Mouse (Mus musculus): ENCODE data around the gene Zfp72.
A peak's percentile ranks its signal among the peaks of the same experiment; 100 is the strongest.

Zfp72 gene

DNA sequence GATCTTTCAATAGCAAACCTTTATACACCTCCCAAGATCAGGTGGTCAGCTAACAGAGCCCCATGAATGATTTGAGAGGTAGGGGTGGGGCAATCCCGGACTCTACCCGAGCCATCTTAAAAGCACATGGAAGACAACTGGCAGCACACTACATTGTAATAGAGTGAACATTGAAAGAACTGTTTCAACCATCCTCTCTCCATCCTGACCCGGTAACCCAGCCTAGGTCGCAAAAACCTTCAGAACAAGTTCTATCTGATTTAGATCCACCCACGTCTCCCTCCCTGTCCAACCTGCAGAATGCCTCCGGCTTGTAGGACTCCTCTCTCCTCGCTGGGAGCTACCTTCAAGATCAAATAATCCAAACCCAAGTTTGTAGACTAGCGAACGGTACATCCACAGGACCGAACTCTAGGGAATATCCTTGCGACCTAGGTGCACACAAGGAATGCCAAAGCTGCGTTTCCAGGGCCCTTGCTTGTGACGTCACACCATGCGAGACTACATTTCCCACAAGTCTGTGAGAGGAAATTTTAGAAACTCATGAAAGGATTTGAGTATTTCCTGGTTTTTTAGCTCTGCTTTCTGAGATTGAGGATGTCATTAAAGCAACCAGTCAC lies at the start of gene Zfp72:
Gene Zfp72, minus strand, starts transcription at position 466 of the 620 bp plus-strand sequence.
- peak; percentile 76 for DNase-seq (ENCODE audit: low read depth, low spot score)

DNA sequence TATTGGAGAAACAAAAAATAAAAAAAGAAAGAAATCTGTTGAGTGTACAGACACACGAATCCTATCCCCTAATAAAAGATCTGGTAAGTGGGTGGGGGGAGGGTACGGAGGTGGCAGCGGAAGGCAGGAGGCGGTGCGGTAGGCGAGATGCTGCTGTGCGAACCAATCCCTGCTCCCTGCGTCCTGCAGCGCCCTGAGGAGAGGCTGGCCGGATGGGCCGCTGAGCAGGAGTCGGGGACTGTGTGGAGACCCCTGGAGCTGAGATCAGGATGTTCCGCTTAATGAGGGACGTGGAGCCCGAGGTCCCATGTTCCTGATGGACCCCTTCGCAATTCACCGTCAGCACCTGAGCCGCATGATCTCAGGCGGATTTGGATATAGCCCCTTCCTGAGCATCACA lies 49.3 kb upstream of the Zfp72 start:
- no peak for DNase-seq (ENCODE audit: low read depth, low spot score)

DNA sequence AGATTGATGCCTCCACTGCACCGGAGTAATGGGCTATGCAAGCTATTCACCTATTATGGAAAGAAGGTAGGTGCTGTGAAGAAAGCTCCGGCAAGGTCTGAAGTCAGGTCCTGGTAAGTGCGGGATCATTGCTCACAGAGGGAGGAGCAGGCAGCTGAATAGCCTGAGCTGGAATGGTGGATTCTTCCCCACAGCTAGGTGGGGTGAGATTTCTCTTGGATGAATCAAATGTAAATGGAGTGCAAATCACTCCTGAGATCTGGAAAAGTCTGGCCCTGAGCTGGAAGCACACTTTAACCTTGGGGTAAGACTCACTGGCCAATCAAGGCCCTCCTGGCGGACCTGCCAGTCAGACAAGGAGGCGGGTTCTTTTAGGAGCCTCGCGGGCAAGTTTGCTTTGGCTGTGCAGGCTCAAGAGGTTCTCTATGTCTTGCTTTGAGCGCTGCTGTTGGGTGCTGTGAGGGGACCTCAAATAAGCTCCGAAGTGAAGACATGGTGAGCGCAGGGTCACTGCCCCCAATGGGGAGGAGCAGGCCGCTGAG lies 8.7 kb upstream of the Zfp72 start, which contains the start of gene Ftl1-ps1:
Gene Ftl1-ps1, plus strand, starts transcription at position 397 of the 542 bp plus-strand sequence.
- no peak for DNase-seq (ENCODE audit: low read depth, low spot score)

DNA sequence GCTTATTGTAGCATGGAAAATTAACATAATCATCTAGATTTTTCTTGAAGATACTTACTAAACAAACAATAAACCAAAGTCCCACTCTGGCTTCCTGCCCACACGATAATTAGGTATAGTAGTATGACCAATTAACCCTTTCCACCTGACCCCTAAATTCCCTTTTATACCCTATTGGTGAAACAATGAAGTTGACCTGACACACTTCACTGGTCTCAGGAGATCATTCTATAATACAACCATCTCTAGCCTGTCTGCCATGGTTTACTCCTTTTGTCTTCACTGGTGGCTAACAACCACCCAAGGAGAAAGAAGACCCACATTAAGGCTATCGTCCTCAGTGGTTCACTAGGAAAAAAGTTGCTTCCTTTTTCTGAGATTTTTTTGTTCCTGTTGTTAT lies 520 bp upstream of the Zfp72 start:
- no peak for DNase-seq (ENCODE audit: low read depth, low spot score)

DNA sequence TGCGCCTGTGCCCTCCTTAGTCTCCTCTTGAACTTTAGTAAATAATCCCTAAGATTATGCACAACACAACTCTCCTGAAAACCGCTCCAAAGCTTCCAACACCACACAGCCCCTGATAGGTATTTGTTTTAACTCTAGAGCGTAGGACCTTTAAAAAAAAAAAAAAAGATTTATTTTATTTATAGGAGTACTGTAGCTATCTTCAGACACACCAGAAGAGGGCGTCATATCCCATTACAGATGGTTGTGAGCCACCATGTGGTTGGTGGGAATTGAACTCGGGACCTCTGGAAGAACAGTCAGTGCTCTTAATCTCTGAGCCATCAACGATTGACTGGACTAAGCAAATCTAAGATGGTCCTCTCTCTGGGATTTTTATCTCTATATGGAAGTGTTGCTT lies 906 bp downstream of the Zfp72 start:
- DNase-seq (ENCODE audit: low read depth, low spot score) = no peak

DNA sequence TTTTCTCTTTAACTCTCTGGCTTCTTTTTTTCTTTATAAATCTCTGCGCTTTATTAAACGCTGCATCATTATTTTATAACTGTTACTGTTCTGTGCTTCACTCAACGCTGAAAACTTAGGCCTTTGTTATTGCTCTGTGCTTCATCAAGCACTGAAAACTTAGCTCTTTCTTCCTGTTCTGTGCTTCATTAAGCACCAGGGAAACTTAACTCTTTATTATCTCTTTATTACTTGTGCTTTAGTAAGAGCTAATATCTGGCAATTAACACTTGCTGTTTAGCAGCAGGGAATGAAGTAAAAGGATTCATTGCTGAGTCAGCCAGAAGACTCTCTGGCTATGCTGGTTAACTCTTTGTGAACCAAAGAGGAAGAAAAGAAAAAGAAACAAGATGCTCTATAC lies 8.3 kb downstream of the Zfp72 start:
- no peak for DNase-seq (ENCODE audit: low read depth, low spot score)

DNA sequence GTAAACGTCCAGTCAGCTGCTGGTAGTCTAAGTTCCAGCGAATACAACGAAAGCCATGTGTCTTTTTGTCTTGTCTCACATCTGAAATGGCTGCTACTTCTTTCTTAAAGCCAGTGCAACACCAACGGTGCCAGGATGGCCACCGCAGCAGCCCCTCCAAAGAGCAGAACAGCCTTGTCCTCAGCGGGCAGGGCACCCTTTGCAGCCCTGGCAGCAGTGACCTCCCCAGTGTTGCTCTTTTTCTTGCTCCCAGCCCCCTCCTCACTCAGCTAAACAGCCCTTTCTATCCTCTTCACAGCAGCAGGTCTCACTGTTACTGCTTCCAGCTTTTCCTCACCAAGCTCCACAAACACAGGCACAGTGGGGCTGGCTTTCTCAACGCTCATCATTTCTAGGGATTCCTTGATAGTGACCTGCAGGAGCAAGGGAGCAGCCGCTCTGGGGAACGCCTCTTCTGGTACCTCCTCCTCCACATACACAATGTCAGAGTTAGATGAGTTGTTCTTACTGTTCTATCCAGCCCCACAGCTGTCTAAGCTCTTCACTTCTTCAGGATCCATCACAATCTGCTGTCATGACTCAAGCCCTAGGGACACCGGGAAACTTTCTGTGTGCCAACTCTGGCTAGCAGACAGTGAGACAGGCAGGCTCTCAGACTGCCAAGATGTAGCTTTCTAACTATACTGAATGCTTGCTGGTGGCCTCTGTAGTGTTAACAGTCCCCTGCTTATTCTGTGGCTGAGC lies 8.9 kb downstream of the Zfp72 start:
- DNase-seq (ENCODE audit: low read depth, low spot score) = no peak

DNA sequence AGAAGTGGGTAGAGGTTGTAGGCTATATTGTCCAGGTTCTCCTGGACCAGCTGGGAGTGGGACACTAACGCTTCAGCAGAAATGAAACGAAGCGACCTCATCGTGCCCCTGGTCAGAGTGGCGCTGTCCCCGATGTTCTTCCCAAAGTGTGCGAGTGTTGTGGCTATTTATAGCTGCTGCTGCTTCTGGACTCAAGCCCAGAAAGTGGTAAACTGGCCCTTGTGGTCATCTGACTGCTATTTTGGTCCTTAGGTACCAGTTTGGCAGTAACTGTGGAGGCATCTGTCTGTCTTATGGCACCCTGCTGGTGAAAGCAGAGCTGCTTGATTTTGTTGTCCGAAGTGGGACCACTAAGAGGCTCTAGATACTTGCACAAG lies 26.8 kb downstream of the Zfp72 start, which contains the start of gene Lrrc14b:
Gene Lrrc14b, minus strand, starts transcription at position 147 of the 377 bp plus-strand sequence.
- no peak for DNase-seq (ENCODE audit: low read depth, low spot score)

DNA sequence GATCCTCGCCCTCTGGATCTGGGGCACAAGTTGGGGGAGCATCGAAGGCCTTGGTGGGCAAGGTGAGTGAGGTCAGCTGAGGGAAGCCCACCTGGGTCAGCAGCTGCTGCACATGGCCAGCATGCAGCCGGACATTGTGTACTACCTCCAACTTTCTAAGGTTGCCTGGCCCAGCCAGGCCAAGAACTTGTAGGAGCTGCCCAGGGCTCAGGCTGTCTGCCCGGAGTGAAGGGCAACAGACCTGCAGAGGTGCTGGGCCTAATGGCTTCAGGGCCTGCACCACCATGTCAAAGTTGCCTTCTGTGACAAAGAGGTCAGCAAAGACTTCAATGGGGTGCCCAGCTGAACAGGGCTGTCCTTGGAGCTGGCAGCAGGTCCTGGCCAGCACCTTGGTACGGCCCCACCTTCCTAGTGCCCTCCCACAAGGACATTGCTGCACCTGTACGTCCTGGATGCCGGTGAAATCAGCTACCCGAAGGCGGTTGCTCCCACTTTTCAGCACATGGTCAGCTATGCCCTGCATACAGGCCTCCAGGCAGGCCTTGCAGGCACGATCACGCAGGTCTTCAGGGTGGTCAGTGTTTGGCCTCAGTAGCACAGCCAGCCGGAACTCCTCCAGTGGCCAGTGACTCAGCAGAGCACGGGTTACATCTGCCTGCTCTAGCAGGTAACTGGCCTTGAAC lies 27.3 kb downstream of the Zfp72 start:
- DNase-seq (ENCODE audit: low read depth, low spot score) = no peak

DNA sequence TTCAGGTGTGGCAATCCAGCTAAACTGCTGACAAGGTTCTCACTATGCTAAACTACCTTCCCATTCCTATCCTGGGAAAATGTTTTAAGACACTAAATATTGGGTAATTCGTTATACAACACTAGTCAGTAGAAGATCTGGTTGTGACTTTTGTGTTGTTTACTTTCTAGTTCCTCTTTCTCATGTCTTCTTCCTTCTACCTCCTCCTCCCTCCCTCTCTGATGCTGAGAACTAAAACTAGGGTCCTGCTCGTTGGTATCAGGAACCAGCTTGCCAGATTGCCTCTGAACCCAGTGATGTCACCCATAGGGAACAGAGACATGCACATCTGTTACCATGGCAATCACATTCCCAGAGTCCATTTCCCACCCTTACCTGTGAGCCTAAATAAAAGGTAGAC lies 28.4 kb downstream of the Zfp72 start:
- DNase-seq (ENCODE audit: low read depth, low spot score) = no peak

DNA sequence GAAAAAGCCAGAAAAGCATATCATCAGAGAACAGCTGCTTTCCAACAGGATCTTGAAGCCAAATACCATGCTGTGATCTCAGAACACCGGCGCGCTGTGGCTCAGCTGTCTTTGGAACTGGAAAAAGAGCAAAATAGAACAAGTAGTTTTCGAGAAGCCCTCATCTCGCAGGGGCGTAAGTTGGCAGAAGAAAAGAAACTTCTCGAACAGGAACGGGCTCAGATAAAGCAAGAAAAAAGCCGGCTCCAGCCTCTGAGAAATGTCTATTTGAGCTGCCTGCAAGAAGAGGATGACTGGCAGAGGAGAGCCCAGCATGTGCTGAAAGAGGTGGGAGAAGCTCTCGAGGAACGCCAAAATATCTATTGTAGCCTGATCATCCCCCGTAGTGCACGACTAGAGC lies 34.1 kb downstream of the Zfp72 start:
- DNase-seq (ENCODE audit: low read depth, low spot score) = no peak

DNA sequence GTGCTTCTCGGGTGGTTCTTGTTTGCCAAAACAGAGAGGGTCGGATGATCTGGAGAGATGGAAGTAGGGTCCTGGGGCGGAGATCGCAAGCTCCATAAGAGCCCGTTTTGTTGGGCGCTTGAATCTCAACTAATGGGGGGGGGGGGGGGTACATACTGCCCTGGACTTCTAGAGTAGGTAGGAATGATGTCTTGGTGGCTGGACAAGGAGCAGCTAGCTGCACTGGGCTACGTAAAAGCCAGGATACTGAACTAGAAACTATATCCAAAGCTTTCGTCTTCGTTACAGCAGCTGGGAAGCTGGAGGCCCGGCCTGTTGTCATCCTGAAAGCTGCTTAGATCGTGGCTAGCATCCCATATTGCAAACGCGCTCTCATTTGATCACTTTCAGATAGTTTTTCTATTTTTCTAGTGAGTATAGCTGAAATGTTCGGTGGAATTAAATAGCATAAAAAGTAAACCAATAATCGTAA lies 40.2 kb downstream of the Zfp72 start:
- no peak for DNase-seq (ENCODE audit: low read depth, low spot score)

DNA sequence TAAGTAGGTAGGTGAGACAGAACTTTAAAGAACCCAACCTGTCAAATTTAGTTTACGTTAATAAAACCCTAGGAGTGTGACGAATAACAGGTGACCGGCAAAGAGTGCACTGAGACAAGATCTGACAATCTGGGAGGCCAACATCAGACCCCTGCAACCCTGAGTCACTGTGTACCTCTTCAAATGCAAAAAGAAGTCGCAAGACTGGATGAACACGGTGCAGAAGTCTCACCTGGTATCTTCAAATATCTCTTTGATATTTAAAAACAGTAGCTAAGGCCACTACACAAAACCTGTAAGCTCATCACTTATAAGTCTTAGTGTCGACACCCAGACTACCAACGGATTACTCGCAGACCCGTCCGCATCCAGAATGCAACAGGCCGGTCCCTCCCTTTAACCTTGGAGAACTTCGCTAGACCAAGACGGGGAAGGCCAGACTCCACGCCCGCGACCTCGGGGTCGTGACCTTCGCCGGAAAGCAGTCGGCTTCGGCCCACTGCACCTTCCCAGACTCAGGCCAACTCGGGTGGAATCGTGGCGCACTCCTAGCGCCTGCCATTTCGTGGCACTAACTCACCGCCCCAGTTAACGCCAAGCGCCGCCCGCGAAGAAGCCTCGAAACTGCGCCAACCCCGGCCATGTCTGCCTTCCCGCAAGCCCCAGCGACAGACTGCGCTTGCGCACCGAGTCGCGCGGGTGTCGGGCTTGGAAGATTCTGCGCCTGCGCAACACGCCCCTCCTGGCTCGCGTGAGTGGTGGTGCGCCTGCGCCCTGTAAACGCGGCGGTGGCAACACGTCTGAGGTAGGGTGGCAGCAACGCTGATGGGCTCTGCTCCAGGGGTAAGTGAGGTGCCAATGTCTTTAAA lies 40.8 kb downstream of the Zfp72 start, which contains the start of the genes Sdha and Ccdc127:
Gene Sdha, minus strand, starts transcription at position 715 of the 869 bp plus-strand sequence.
Gene Ccdc127, plus strand, starts transcription at position 744 of the 869 bp plus-strand sequence.
- peak; percentile 98 for DNase-seq (ENCODE audit: low read depth, low spot score)

DNA sequence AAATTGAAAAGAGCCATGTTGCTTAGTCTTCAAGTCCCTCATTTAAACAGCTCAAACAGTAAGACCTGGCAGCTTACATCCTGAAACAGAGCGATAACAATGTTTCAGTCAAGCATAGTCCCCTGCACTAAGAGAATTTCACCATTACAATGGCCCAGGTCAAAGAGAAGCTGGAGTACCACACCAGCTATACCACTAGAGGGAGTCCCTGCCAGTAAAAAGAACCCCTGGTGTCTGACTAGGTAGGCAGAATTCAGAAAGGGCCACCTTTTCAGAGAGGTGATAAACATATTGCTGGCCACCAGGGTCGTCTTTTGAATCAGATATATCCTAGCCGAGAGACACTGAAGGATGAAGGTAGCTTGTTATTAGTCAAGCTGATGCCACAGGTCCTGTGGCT lies 49.6 kb downstream of the Zfp72 start:
- peak; percentile 44 for DNase-seq (ENCODE audit: low read depth, low spot score)

DNA sequence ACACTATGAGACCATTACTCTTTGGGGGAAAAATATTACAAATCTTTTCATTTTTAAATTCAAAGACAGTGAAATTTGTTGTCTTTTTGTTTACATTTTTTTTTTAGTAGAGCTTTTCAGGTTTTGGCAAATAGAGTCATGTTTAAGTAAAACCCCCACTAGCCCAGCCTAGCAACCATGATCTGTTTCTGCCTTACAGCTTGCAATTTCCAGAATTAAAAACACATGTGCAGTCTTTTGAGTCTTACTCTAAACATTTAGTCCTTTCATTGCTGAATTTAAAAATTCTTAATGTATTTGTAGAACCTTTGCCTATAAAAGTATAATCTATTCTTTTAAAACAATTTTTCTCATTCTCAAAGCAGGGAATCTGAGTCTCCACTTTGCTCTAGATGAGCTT lies 61.3 kb downstream of the Zfp72 start:
- DNase-seq (ENCODE audit: low read depth, low spot score) = no peak
